Mouse (Mus musculus): ENCODE results near the gene Hsf4. TPM values are rescaled to one million over a fixed set of nuclear protein-coding genes. Genes with fewer than 3 reads are reported as not detected.

Gene Hsf4
- polyA plus RNA-seq, 1 experiment from 2014 or later: not detected

- Histone ChIP-seq H3K36me3 (replicated peaks) (no peaks in the 10 kb centered on the region), H3K4me1 (peaks cover 43% of the 10 kb centered on the region), H3K27ac (no peak overlapping the region), H3K27me3 (ENCODE audit: poor library complexity, severe bottlenecking) (peaks cover 34% of the 10 kb centered on the region), H3K9me3 (no peaks in the 10 kb centered on the region), H3K4me3 (no peak overlapping the region)
- no peak for DNase-seq (ENCODE audit: extremely low spot score, low spot score)
- WGBS: 89% methylated on average over 7 of the region's 7 CpGs
Observed at GRCm38 (mm10) chr8:105292471-105292870, 22.9 kb downstream of the Hsf4 start.

GRCm38 (mm10) chr8:105293405-105293804 lies 23.8 kb downstream of the Hsf4 start:
- H3K4me1 ChIP-seq: peaks cover 42% of the 10 kb centered on the region
- peaks cover 34% of the 10 kb centered on the region for H3K27me3 ChIP-seq (ENCODE audit: poor library complexity, severe bottlenecking)
- H3K27ac ChIP-seq: no peak overlapping the region
- H3K9me3 ChIP-seq: no peaks in the 10 kb centered on the region
- WGBS: 72% methylated on average over 19 of the region's 19 CpGs
- no peak for DNase-seq (ENCODE audit: extremely low spot score, low spot score)
- H3K36me3 ChIP-seq (replicated peaks): peaks cover 2% of the 10 kb centered on the region
- H3K4me3 ChIP-seq: no peak overlapping the region

GRCm38 (mm10) chr8:105294776-105295175 lies 25.2 kb downstream of the Hsf4 start:
- 68% methylated on average over 9 of the region's 9 CpGs for WGBS
- peaks cover 15% of the 10 kb centered on the region for H3K36me3 ChIP-seq (replicated peaks)
- peaks cover 30% of the 10 kb centered on the region for H3K27me3 ChIP-seq (ENCODE audit: poor library complexity, severe bottlenecking)
- H3K4me3 ChIP-seq: peak overlapping the region; percentile 29; the same call in 1 of the 2 replicates
- no peak overlapping the region for H3K27ac ChIP-seq
- DNase-seq (ENCODE audit: extremely low spot score, low spot score): no peak
- H3K4me1 ChIP-seq: peaks cover 39% of the 10 kb centered on the region
- H3K9me3 ChIP-seq: no peaks in the 10 kb centered on the region

- no peak overlapping the region for H3K27ac ChIP-seq
- peaks cover 34% of the 10 kb centered on the region for H3K4me1 ChIP-seq
- 70% methylated on average over 11 of the region's 11 CpGs for WGBS
- H3K27me3 ChIP-seq (ENCODE audit: poor library complexity, severe bottlenecking): peaks cover 25% of the 10 kb centered on the region
- peaks cover 20% of the 10 kb centered on the region for H3K36me3 ChIP-seq (replicated peaks)
- no peak for DNase-seq (ENCODE audit: extremely low spot score, low spot score)
- H3K4me3 ChIP-seq: peak overlapping the region; percentile 29
- H3K9me3 ChIP-seq: no peaks in the 10 kb centered on the region
Observed at GRCm38 (mm10) chr8:105295256-105295655, 25.7 kb downstream of the Hsf4 start.

- Histone ChIP-seq H3K9me3 (no peaks in the 10 kb centered on the region), H3K4me3 (peak within 1 kb of the TSS; percentile 98), H3K4me1 (peaks cover 26% of the 10 kb centered on the region), H3K36me3 (replicated peaks) (peaks cover 28% of the 10 kb centered on the region), H3K27me3 (ENCODE audit: poor library complexity, severe bottlenecking) (peaks cover 17% of the 10 kb centered on the region), H3K27ac (peak within 1 kb of the TSS; percentile 92; the same call in 1 of the 2 replicates)
- DNase-seq (ENCODE audit: extremely low spot score, low spot score): no peak
- 78% methylated on average over 11 of the region's 11 CpGs for WGBS
Observed at GRCm38 (mm10) chr8:105295895-105296573, 26.4 kb downstream of the Hsf4 start, which contains the start of gene Exoc3l. Gene Exoc3l (minus strand): TSS chr8:105296101.

- H3K36me3 ChIP-seq (replicated peaks): peaks cover 44% of the 10 kb centered on the region
- WGBS: under 1% methylated on average over 58 of the region's 58 CpGs
Observed at GRCm38 (mm10) chr8:105297511-105298192, 28.1 kb downstream of the Hsf4 start, which contains the start of gene E2f4. Gene E2f4 (plus strand): TSS chr8:105297663.

GRCm38 (mm10) chr8:105298351-105299252 lies 29.0 kb downstream of the Hsf4 start:
- Histone ChIP-seq H3K4me1 (peaks cover 23% of the 10 kb centered on the region), H3K4me3 (peak overlapping the region; percentile 98), H3K27ac (peak overlapping the region; percentile 92), H3K36me3 (replicated peaks) (peaks cover 54% of the 10 kb centered on the region), H3K27me3 (ENCODE audit: poor library complexity, severe bottlenecking) (peaks cover 3% of the 10 kb centered on the region), H3K9me3 (no peaks in the 10 kb centered on the region)
- WGBS: 70% methylated on average over 18 of the region's 18 CpGs
- DNase-seq (ENCODE audit: extremely low spot score, low spot score): no peak

More at GRCm38 (mm10) chr8:105297511-105298192, 28.1 kb downstream of the Hsf4 start, which contains the start of gene E2f4:
- Histone ChIP-seq H3K4me3 (peak within 1 kb of the TSS; percentile 98), H3K9me3 (no peaks in the 10 kb centered on the region), H3K4me1 (peaks cover 26% of the 10 kb centered on the region), H3K27me3 (ENCODE audit: poor library complexity, severe bottlenecking) (peaks cover 12% of the 10 kb centered on the region), H3K27ac (peak within 1 kb of the TSS; percentile 92)
- peak; percentile 94 for DNase-seq (ENCODE audit: extremely low spot score, low spot score)

GRCm38 (mm10) chr8:105299962-105300361 lies 30.4 kb downstream of the Hsf4 start:
- no peaks in the 10 kb centered on the region for H3K9me3 ChIP-seq
- no peaks in the 10 kb centered on the region for H3K27me3 ChIP-seq (ENCODE audit: poor library complexity, severe bottlenecking)
- H3K4me1 ChIP-seq: peaks cover 31% of the 10 kb centered on the region
- no peak overlapping the region for H3K4me3 ChIP-seq
- no peak overlapping the region for H3K27ac ChIP-seq
- DNase-seq (ENCODE audit: extremely low spot score, low spot score): no peak
- WGBS: 95% methylated on average over 8 of the region's 8 CpGs
- H3K36me3 ChIP-seq (replicated peaks): peaks cover 67% of the 10 kb centered on the region

GRCm38 (mm10) chr8:105303396-105303795 lies 33.8 kb downstream of the Hsf4 start:
- 88% methylated on average over 8 of the region's 8 CpGs for WGBS
- peaks cover 33% of the 10 kb centered on the region for H3K4me1 ChIP-seq
- no peak overlapping the region for H3K27ac ChIP-seq
- no peaks in the 10 kb centered on the region for H3K27me3 ChIP-seq (ENCODE audit: poor library complexity, severe bottlenecking)
- H3K36me3 ChIP-seq (replicated peaks): peaks cover 91% of the 10 kb centered on the region
- no peaks in the 10 kb centered on the region for H3K9me3 ChIP-seq
- DNase-seq (ENCODE audit: extremely low spot score, low spot score): no peak
- H3K4me3 ChIP-seq: no peak overlapping the region

GRCm38 (mm10) chr8:105303874-105304273 lies 34.3 kb downstream of the Hsf4 start:
- 93% methylated on average over 9 of the region's 9 CpGs for WGBS

GRCm38 (mm10) chr8:105304325-105305210 lies 35.0 kb downstream of the Hsf4 start:
- no peak overlapping the region for H3K4me3 ChIP-seq
- 84% methylated on average over 9 of the region's 9 CpGs for WGBS
- H3K36me3 ChIP-seq (replicated peaks): peaks cover 91% of the 10 kb centered on the region
- H3K27me3 ChIP-seq (ENCODE audit: poor library complexity, severe bottlenecking): no peaks in the 10 kb centered on the region
- H3K9me3 ChIP-seq: no peaks in the 10 kb centered on the region
- DNase-seq (ENCODE audit: extremely low spot score, low spot score): no peak
- H3K4me1 ChIP-seq: peaks cover 23% of the 10 kb centered on the region
- H3K27ac ChIP-seq: no peak overlapping the region

More at GRCm38 (mm10) chr8:105303874-105304273, 34.3 kb downstream of the Hsf4 start:
- Histone ChIP-seq H3K27me3 (ENCODE audit: poor library complexity, severe bottlenecking) (no peaks in the 10 kb centered on the region), H3K36me3 (replicated peaks) (peaks cover 91% of the 10 kb centered on the region), H3K4me3 (no peak overlapping the region), H3K27ac (no peak overlapping the region), H3K4me1 (peaks cover 28% of the 10 kb centered on the region), H3K9me3 (no peaks in the 10 kb centered on the region)
- no peak for DNase-seq (ENCODE audit: extremely low spot score, low spot score)

Data from forebrain, embryonic 10.5 days (tissue).